ENCODE assay signal across 22 mouse cellular contexts in the genomic region with DNA sequence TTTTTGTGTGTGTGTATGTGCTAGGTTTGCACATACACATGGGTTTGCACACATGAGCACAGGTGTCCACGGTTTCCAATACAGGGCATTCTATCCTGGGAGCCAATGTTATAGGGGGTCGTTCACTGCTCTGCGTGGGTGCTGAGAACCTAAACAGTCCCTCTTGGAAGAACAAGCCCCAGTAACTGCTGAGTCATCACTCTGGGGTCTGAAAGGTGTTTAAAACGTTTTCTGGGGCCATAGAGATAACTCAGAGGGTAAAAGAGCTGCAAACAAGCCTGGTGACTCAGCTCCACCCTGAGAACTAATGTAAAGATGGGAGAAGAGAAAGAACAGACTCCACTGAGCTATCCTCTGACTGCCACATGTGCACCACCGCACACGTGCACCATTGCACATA.
"Had no signal": no experiment of that assay in that cellular context is flagged by ENCODE, and none has a peak within 500 bp of the region (broad histone marks: within the 10 kb centered on the region; RNA-seq: fewer than 3 reads in every experiment).

No protein-coding gene starts in this region.

- H3K4me1 ChIP-seq: limb, embryonic 13.5 days; lung, embryonic 15.5 days; megakaryocyte, embryonic 14.5 days; midbrain, embryonic 10.5 days; midbrain, embryonic 13.5 days; neural tube, embryonic 13.5 days; stomach, embryonic 15.5 days had no signal

- H3K9me3 ChIP-seq: limb, embryonic 10.5 days; limb, embryonic 13.5 days; lung, embryonic 15.5 days; megakaryocyte, embryonic 14.5 days; midbrain, embryonic 10.5 days; midbrain, embryonic 13.5 days; neural tube, embryonic 13.5 days; stomach, embryonic 15.5 days had no signal

- ATAC-seq: intestine, embryonic 16.5 days; midbrain, embryonic 13.5 days; midbrain, embryonic 16.5 days had no signal

- DNase-seq: kidney, adult 18-20 months; kidney, adult 9 months; kidney, postnatal 14 days; kidney, postnatal 4 days; lung, adult 18-20 months; lung, postnatal 10 days; lung, postnatal 36 days; right cerebral cortex, adult 18-20 months; right cerebral cortex, postnatal 14 days; spleen, adult 18-20 months; thymus, postnatal 25 days had no signal

- H3K36me3 ChIP-seq: limb, embryonic 10.5 days; limb, embryonic 13.5 days; lung, embryonic 15.5 days; midbrain, embryonic 10.5 days; midbrain, embryonic 13.5 days; neural tube, embryonic 13.5 days; stomach, embryonic 15.5 days had no signal

- H3K27me3 ChIP-seq: lung, embryonic 15.5 days; megakaryocyte, embryonic 14.5 days; midbrain, embryonic 13.5 days; neural tube, embryonic 13.5 days; stomach, embryonic 15.5 days had no signal

- H3K9ac ChIP-seq: limb, embryonic 13.5 days; lung, embryonic 15.5 days; midbrain, embryonic 13.5 days; neural tube, embryonic 13.5 days; stomach, embryonic 15.5 days had no signal

- H3K27ac ChIP-seq: limb, embryonic 10.5 days; limb, embryonic 13.5 days; lung, embryonic 15.5 days; midbrain, embryonic 10.5 days; midbrain, embryonic 13.5 days; neural tube, embryonic 13.5 days; stomach, embryonic 15.5 days had no signal

- H3K4me3 ChIP-seq: limb, embryonic 10.5 days; limb, embryonic 13.5 days; lung, embryonic 15.5 days; megakaryocyte, embryonic 14.5 days; midbrain, embryonic 10.5 days; midbrain, embryonic 13.5 days; myocyte; neural tube, embryonic 13.5 days; stomach, embryonic 15.5 days had no signal

- H3K4me2 ChIP-seq: limb, embryonic 13.5 days; lung, embryonic 15.5 days; midbrain, embryonic 13.5 days; neural tube, embryonic 13.5 days; stomach, embryonic 15.5 days had no signal
